Mouse (Mus musculus) myocyte (in vitro differentiated cells): Measurements from ENCODE around the gene Ghrl.

Experiments used
- E2F4 ChIP-seq: IDR thresholded peaks from one replicate; pipeline ENCODE4 v1.6.1; 2011; ENCODE audit warnings: mild to moderate bottlenecking, control low read depth, moderate library complexity; ENCODE audit not compliant: insufficient read depth
- MAX ChIP-seq: IDR thresholded peaks from one replicate; pipeline ENCODE4 v1.6.1; 2011; ENCODE audit warnings: low read depth, mild to moderate bottlenecking, control low read depth
- POLR2A ChIP-seq: IDR thresholded peaks from one replicate; pipeline ENCODE4 v1.6.1; 2011; ENCODE audit warnings: low read depth, mild to moderate bottlenecking, control low read depth, moderate library complexity; ENCODE audit not compliant: insufficient read length
- POLR2AphosphoS2 ChIP-seq: IDR thresholded peaks from one replicate; pipeline ENCODE4 v1.6.1; 2011; ENCODE audit warnings: low read depth, control low read depth; ENCODE audit not compliant: insufficient read length
- SRF ChIP-seq: IDR thresholded peaks from one replicate; pipeline ENCODE4 v1.6.1; 2011; ENCODE audit warnings: low read depth; ENCODE audit not compliant: control insufficient read depth, insufficient read length
- TCF12 ChIP-seq: IDR thresholded peaks from one replicate; pipeline ENCODE4 v1.6.1; 2011; ENCODE audit warnings: mild to moderate bottlenecking, control low read depth; ENCODE audit not compliant: poor library complexity, insufficient read depth, severe bottlenecking
- USF1 ChIP-seq: IDR thresholded peaks from one replicate; pipeline ENCODE4 v1.6.1; 2011; ENCODE audit warnings: low read depth, mild to moderate bottlenecking, control low read depth, moderate library complexity

GRCm38 (mm10) chr6:113731296-113731695, 11.6 kb upstream of the Ghrl start:
- no peak for TF ChIP-seq TCF12
- no peak for TF ChIP-seq SRF
- no peak for TF ChIP-seq USF1
- TF ChIP-seq E2F4 = no peak
- TF ChIP-seq POLR2A = no peak
- TF ChIP-seq POLR2AphosphoS2 = no peak
- TF ChIP-seq MAX = no peak
